Mouse (Mus musculus) layer of hippocampus, postnatal 10 days (tissue): ENCODE data around the gene Tln1. TPM values are rescaled to one million over a fixed set of nuclear protein-coding genes. Genes with fewer than 3 reads are reported as not detected.
"Not testable (repeated sequence)": the region's sequence is repeated elsewhere in the genome, so short reads cannot be mapped to it uniquely, and the experiment has no call there.

Source experiments
- DNase-seq, 2 experiments: peaks; one replicate each; pipeline ENCODE4 v3.0.0; 2021; ENCODE audit warnings: low spot score in 2 of 2
- total RNA-seq, 2 experiments: library from RNA; stranded (reverse); gene quantifications; 2 replicates each; pipeline ENCODE4 v1.2.3; 2021

Tln1 gene
- total RNA-seq, 2 experiments from 2014 or later, result 54.4 to 69.7 TPM

DNA sequence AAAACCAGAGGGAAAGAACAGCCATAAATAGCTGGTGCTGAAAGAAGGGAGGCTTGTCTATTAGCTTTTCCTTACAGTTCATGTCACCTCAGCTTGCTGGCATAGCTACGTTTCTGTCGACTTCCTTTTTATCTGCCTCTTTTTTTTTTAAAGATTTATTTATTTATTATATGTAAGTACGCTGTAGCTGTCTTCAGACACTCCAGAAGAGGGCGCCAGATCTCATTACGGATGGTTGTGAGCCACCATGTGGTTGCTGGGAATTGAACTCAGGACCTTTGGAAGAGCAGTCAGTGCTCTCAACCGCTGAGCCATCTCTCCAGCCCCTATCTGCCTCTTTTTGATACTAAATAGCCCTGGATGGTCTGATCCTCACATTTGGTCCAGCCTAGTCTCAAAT is 10.6 kb downstream of the Tln1 start:
- DNase-seq, result not testable (repeated sequence)

DNA sequence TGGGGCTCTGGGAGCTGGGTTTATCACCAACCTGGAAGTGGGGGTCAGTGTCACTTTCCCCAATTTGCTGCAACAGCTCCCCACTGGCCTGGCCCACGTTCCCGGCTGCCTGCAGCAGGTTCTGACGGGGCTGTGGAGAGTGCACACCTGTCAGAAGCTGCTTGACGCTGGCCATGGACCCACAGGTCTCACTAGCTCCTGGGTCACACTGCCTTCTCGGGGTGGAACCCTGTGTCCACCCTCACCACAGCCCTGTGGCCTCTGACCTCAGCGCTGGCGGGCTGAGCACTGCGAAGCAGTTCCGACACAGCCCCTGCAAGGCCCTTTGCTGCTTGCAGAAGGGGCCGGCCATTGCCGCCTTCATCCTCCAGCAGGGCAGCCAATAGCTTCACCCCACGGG is 13.4 kb downstream of the Tln1 start:
- no peak for DNase-seq

DNA sequence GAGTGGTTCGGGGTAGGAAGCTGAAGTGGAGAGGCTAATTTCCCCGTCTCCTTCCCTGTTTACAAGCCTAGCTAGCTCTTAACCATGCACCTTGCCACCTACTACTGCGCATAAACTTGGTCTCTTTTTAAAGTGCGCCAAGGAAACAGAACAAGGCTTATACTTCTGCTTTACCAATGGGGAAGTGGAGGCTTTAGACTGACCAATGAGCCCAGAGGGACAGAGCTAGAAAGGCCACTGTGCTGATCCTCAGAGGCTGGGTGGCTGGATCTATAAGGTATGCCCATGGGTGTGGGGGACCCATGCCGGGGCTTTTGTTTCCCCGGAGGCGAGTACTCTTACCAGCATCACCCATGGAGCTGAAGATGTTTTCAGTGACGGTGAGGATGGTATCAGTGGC is 15.3 kb downstream of the Tln1 start:
- no peak for DNase-seq

GRCm38 (mm10) chr4:43546375-43547047 is 16.0 kb downstream of the Tln1 start:
- DNase-seq, result no peak

DNA sequence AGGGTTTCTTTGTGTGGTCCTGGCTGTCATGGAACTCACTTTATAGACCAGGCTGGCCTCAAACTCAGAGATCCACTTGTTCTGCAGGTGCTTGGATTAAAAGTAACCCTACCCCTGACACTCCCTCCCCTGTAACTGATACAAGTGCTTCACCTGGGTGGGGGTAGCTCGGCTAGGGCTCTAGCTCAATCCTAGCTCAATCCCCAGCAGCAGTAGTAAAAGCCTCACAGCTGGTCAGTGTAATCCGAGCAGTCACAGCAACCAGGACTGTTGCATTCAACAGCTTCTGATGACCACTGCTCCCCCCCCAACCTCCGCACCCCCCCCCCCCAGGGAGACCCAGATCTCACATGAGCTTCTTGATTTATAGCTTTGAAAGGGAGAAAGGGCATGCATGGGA is 20.4 kb downstream of the Tln1 start:
- DNase-seq, result no peak

DNA sequence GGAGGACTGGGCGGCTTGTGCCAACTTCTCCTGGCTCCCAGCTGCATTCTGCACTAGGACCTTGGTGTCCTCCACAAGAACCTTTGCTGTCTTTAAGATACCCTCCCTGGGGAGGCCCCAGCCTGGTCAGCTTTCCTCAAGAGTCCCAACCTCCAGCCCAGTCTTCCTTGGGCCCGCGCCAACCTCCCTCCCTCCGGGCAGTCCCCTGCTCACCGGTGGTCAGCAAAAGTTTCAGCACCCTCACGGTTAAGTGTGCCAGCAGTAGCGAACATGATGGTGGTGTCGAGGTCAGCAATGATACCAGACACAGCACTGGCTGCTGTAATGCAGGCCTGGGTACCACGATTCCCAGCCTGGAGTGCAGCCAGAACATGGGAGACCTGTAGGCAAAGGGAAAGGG is 26.5 kb downstream of the Tln1 start:
- no peak for DNase-seq

DNA sequence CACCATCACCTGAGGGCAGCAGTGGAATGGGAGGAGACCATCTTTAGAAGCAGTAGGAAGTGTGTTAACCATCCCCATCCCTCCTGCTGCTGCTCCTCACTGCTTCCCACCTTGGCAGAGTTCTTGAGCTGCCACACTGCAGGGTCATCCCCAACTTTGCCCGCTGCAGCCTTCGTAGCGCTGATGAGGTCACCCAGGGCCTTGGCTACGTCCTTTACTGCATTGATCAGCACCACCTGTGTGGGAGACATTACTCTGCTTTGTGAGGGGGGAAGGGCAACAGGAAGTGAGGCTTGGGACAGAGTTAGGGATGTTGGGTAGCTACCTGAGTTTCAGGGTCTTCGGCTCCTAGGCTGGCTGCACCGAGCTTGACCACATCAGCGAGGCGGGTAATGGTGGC is 26.9 kb downstream of the Tln1 start:
- DNase-seq, result no peak

GRCm38 (mm10) chr4:43533270-43533669 is 29.2 kb downstream of the Tln1 start:
- DNase-seq, result no peak

DNA sequence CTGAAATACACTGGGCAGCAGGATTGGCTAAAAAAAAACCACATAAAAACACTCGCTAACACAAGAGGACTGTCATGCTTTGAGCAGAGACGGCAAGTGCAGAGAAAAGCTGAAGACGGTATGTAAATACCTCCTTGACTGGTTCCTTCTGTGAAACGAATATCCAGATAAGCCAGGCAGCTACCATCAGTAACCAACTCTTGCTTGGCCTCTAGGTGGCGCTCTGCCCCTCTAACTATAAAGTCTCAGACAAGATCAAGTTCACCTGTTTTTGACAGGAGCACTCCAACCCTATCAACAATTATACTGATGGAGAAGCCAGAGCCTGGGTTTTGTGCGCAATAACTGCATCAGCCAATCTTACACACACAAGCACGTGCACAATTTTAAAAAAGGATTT is 31.9 kb downstream of the Tln1 start:
- peak; percentile 75 to 80 for DNase-seq

- DNase-seq, result no peak
Observed at GRCm38 (mm10) chr4:43530081-43530501, 32.4 kb downstream of the Tln1 start.

DNA sequence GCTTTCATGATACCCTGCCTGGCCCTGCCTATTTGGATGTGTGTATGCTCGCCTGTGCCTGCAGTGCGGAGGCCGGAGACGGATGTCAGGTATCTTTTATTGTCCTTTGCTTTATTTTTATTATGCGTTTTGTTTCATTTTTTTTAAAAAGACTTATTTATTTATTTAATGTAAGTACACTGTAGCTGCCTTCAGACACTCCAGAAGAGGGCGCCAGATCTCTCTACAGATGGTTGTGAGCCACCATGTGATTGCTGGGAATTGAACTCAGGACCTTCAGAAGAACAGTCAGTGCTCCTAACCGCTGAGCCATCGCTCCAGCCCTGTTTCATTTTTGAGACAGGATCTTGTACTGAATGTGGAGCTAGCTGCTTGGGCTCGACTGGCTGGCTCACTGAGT is 34.0 kb downstream of the Tln1 start:
- no peak for DNase-seq

DNA sequence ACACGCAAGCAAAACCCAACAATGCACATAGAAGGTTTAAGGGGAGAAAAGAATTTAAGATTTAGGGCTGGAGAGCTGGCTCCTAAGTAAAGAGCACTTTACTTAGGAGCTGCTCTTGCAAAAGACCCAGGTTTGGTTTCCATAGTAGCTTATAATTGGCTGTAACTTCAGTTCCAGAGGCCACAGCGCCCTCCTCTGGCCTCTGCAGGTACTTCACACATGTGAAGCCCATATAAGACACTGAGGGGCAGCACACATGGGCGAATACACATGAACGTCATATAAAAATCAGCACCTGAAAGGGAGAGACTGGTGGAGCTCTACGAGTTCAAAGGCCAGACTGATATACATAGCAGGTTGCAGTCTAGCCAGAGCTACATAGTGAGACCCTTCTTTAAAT is 34.6 kb downstream of the Tln1 start:
- DNase-seq, result no peak

GRCm38 (mm10) chr4:43519956-43520355 is 42.5 kb downstream of the Tln1 start:
- DNase-seq, result peak; percentile 94

- no peak for DNase-seq
Observed at GRCm38 (mm10) chr4:43519551-43519950, 42.9 kb downstream of the Tln1 start.

DNA sequence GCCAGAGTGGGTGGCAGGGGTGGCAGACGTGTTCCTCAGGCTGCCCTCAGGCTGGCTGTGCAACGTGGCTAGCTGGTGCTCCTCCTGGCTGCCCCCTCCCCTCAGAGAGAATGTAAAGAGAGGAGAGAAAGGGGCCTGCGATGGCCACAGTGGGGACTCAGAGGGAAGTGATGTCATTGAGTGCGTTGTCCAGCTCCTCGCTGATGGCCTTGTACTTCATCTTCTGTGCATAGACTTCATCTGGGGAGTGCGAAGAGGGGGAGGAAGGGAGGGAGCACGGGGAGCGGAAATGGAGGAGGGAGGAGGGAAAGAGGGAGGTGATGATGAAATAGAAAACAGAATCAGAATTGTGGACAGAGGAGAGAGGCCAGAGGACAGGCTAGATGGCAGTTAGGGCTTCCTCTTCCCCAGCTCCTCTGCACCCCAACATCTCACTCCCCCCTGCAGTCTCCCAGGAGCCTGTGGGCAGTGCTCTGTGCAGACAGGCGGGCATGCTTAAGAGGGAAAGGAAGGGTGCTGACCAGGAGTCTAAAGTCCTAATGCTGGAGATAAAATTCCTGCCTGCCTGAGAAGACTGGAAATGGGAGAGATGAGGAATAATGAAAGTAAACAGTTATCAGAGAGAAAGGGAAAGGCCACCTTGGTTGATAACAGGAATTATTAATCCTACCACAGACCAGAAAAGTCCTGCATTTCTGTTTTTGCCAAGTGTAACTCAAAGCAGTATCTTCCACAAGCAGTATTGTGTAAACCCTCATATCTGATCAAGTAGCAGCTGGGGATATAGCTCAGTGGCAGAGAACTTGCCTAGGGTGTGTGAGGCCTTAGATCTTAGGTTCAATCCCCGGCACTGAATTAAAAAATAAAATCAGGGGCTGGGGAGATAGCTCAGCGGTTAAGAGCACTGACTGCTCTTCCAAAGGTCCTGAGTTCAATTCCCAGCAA is 46.5 kb downstream of the Tln1 start:
- no peak for DNase-seq

DNA sequence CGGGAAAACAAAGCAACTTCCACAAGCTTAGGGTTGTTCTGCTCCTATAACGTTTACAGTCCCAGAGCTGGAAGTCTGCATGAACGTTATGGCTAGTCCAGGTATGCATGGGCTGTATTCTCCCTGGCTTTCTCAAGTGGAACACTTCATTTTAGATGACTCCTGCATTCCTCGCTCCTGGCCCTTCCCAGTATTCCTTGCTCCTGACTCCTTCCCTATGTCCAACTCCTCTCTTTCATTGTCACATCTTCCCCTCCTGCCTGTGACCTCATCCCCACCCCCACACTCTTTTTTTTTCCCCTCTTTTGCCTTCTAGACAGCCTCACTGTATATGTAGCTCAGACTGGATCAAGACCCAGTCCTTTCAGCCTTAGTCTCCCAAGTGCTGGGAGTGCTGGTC is 48.7 kb downstream of the Tln1 start:
- DNase-seq, result no peak

DNA sequence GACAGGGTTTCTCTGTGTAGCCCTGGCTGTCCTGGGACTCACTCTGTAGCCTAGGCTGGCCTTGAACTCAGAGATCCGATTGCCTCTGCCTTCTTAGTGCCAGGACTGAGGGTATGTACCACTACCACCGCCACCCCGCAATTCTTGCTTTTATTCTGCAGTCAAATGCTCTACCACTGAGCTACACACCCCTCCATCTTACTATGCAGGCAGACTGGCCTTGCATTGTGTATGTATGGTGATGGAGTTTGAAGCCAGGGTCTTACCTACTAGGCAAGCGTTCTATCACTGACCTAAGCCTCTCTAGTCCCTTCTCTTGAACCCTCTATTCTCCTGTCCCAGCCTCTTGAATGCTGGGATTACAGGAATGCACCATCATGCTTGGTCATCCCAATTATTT is 49.2 kb downstream of the Tln1 start:
- no peak for DNase-seq

DNA sequence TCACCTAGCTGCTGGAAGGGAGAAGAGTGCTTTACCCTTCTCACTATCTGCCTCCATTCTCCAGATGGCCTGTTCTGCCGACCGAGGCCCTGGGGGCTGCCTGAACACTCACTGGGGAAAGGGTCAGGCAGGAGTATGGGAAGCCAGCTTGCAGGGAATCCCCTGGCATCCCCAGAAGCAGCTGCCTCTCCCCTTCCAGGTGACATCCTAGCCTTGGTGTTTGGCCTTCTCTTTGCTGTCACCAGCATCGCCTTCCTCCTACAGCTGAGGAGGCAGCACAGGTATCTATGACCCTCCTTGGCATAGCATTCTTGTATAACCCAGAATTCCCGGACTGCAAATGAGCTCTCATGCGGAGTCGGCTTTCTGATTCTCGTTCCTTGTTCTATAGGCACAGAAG is 49.8 kb downstream of the Tln1 start:
- no peak for DNase-seq

- no peak for DNase-seq
Observed at GRCm38 (mm10) chr4:43511675-43512454, 50.6 kb downstream of the Tln1 start.

GRCm38 (mm10) chr4:43509109-43509508 is 53.4 kb downstream of the Tln1 start:
- DNase-seq, result no peak

DNA sequence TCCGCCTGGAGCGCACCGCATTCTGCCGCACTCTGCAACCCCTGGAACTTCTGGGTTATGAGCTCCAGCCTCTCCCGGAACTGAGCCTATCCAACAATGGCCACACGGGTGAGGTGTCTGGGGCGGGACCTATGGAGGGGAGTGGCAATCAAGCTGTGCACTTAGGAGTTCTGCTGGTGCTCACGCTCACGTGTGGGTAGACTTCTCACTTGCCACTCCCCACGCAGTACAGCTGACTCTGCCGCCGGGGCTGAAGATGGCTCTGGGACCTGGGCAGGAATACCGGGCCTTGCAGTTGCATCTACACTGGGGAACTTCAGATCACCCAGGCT is 53.9 kb downstream of the Tln1 start:
- DNase-seq, result no peak
